Mouse (Mus musculus) E14TG2a.4 (cell line): ENCODE data around the gene Tigar.

Experiments
- H3K27me3 ChIP-seq: 2 replicates; pipeline ENCODE4 v1.6.1; 2014; ENCODE audit warnings: low read length, control low read depth; ENCODE audit not compliant: insufficient read depth
- H3K36me3 ChIP-seq: 2 replicates; pipeline ENCODE4 v1.6.1; 2014; ENCODE audit warnings: low read length, control low read depth; ENCODE audit not compliant: insufficient read depth
- H3K4me1 ChIP-seq: replicated peaks from 2 replicates; pipeline ENCODE4 v1.6.1; 2014; ENCODE audit warnings: low read depth, low read length, control low read depth
- H3K4me3 ChIP-seq: replicated peaks from 2 replicates; pipeline ENCODE4 v1.5.1; 2014; ENCODE audit warnings: mild to moderate bottlenecking, low read length
- H3K9me3 ChIP-seq: 2 replicates; pipeline ENCODE4 v1.6.1; 2014; ENCODE audit warnings: low read length, control low read depth
- CTCF ChIP-seq: conservative IDR thresholded peaks from 2 replicates; pipeline ENCODE4 v1.5.1; 2014; ENCODE audit warnings: low read length
- NANOG ChIP-seq: IDR thresholded peaks from 2 replicates; pipeline ENCODE4 v1.6.1; 2014; ENCODE audit warnings: borderline replicate concordance, low read length, mixed read lengths
- POU5F1 ChIP-seq: IDR thresholded peaks from 2 replicates; pipeline ENCODE4 v1.6.1; 2014; ENCODE audit warnings: low read length, borderline replicate concordance

The Tigar gene

DNA sequence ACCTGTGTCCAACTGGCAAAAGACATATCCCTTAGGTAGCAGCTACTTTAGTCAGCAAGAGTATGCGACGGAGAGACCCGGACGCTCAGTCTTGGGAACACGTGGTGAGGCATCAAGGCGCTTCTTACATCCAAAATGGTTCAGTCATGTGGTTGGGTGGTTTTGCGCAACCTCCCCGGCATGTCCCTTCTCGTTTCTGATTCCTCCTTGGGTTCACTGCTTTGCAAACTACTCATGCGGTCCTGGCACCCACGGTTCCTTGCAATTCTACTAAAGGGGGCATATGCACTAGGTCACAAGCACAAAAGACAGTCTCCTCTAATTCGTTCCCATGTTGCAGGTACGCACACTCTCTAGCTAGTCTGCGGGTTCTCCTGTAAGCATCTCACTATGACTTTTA is 20.3 kb upstream of the Tigar start:
- Histone ChIP-seq H3K36me3 (peaks cover 32% of the 10 kb centered on the region), H3K9me3 (no peaks in the 10 kb centered on the region), H3K27me3 (peaks cover 32% of the 10 kb centered on the region), H3K4me3 (peak overlapping the region; percentile 50; the same call in 1 of the 2 replicates), H3K4me1 (peaks cover 56% of the 10 kb centered on the region)
- TF ChIP-seq NANOG (no peak), CTCF (no peak), POU5F1 (no peak)

DNA sequence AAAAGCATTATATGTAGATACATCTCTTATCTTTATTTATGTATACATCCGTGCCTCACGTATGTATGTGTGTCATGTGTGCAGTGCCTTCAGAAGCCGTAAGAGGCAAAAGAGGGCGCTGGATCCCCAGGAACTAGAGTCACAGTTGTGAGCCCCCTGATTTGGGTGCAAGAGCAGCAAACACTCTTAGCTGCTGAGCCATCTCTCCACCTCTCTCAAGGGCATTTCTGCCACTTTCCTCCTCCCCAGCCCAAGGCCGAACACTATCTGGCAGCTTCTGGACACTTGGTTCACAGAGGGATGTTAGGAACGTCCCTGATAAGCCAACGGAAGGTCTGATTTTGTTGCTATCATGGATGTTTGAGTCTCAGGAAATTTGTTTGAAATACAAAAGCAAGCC is 14.1 kb upstream of the Tigar start:
- Histone ChIP-seq H3K4me1 (peaks cover 7% of the 10 kb centered on the region), H3K36me3 (peaks cover 16% of the 10 kb centered on the region), H3K9me3 (no peaks in the 10 kb centered on the region), H3K27me3 (peaks cover 31% of the 10 kb centered on the region), H3K4me3 (no peak overlapping the region)
- TF ChIP-seq NANOG = no peak
- TF ChIP-seq CTCF = no peak
- TF ChIP-seq POU5F1 = no peak

DNA sequence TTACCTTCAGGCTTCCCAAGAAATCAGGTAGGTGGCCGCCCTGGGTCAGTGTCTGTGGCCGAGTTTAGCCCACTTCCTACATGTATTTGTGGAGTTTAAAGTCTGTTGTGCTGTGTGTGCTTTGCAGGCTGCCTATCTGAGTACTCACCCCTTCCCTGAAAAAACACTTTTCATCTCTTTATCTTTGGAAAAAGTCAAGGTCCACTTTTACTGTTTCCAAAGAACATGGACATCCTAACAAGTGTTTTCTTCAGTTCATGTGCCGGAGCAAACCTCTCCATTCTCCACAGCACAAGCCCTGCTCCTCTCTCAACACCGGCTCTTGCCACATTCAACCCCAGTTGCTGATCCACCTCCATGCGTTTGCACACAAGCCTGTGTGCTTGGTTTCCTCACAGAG is 13.6 kb upstream of the Tigar start:
- H3K27me3 ChIP-seq = peaks cover 35% of the 10 kb centered on the region
- no peak for TF ChIP-seq POU5F1
- TF ChIP-seq CTCF = no peak
- TF ChIP-seq NANOG = no peak
- H3K9me3 ChIP-seq = no peaks in the 10 kb centered on the region
- H3K4me1 ChIP-seq = peaks cover 6% of the 10 kb centered on the region
- H3K36me3 ChIP-seq = peaks cover 12% of the 10 kb centered on the region
- H3K4me3 ChIP-seq = no peak overlapping the region

DNA sequence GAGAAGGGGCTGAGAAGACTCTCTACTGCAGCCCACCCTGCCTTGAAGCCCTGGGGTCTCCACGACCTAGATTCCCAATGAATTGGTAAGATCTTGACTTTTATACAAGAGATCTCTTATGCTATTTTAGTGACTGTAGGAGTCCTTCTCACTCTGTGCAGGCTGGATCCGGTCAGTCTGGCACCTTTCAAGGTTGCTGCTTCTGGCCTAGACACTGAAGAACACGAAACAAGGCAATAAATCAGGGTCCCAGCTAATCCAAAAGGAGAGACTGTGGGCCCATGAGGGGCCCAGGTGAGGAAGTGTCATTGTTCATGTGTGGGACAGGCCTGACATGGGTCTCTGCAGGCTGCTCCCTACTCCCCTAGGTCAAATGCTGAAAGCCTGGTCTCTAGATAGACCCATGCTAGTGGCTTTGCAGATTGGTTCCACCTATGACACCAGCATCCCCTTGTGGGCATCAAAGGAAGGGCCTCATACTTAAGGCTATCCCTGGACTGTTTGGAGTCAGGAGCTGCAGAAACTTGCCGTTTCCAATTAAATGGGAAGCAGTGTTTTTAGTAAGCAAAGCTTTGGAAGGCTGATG is 13.0 kb upstream of the Tigar start:
- Histone ChIP-seq H3K9me3 (no peaks in the 10 kb centered on the region), H3K4me1 (peaks cover 6% of the 10 kb centered on the region), H3K27me3 (peaks cover 35% of the 10 kb centered on the region), H3K4me3 (no peak overlapping the region), H3K36me3 (peaks cover 6% of the 10 kb centered on the region)
- peak; percentile 90 for TF ChIP-seq CTCF
- TF ChIP-seq POU5F1 = no peak

DNA sequence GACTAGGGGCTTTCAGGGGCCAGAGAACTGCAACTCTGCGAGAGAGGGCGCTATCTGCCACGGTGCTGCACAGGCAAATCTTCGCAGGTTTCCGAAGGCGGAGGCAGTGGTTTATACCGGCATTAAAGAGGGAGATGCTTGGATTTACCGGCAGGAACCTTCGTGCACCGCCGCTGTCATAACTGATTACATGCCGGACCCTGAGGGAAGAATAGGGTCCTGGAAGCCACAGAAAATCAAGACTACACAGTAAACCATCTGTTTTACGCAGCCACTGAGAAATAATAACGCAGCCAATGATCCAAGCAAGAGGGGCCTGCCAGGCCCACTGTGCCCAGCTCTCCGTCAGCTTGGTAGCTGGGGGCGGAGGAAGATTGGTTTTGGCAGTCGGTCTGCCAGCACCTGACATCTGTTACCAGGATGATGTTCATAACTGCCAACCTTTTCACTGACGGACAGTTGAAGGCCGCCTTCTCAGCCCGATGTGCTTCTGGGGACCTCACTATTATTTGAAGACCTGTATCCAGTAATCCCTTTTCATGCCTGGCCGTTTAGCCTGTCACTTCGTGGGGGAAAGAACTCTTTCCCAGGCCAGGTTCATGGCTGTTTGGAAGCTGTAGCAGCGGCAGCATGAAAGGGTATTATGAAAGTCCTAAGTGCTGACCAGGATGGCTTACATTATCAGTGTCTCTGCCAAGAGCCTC is 5.5 kb upstream of the Tigar start:
- H3K36me3 ChIP-seq = no peaks in the 10 kb centered on the region
- peak overlapping the region; percentile 29; the same call in 1 of the 2 replicates for H3K4me3 ChIP-seq
- H3K4me1 ChIP-seq = peaks cover 16% of the 10 kb centered on the region
- TF ChIP-seq NANOG (no peak), CTCF (peak; percentile 23; the same call in 1 of the 2 replicates), POU5F1 (no peak)
- H3K9me3 ChIP-seq = no peaks in the 10 kb centered on the region
- H3K27me3 ChIP-seq = peaks cover 42% of the 10 kb centered on the region

DNA sequence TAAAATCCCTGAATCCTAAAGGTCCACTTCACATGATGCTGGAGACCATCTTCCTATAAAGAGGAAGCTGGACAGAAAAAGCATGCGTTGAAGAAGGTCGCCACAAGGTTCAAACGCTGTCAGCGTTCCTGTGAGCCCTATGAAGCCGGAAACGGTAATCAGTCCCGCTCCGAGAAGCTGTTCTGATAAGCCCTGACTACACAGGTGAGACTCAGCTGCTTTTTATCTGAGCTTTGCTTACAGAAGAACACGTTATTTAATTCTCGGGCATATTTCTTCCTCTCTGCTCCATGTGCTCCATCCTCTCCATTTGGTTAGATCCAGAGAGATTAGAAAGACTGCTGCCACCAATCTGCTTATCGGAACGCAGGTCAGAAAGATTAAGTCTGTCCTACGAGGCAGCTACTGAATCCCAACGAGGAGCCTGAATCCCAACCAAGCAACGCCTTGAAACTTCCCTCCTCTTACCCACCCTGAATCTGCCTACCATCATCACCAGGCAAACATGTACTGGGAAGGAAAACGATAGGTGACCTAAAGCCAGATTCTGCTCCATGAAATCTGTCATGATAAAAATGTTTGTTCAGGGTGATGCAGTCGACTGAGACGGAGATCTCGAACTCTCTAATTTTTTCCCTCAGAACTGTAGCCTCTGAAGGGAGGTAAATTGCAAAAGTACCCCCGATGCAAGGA is 843 bp downstream of the Tigar start:
- TF ChIP-seq POU5F1 = no peak
- no peak for TF ChIP-seq NANOG
- no peak for TF ChIP-seq CTCF
- H3K4me3 ChIP-seq = peak overlapping the region; percentile 91

DNA sequence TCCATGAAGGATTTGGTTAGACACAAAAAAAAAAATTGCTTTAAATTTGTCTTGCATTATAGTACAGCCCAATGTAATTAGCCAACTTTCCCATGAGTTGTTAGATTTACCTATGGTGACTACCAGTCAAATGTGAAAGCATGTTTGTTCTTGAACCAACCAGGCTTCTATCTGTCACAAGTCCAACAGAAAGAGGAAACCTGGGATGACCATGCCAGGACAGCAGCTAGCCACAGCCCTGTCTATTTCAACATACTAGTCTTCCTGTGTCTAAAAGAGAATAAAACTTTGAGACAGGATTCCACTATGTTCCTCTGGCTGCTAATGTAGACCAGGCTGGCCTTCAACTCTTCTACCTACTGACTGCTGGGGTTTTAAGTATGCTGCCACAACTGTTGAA is 1.9 kb downstream of the Tigar start:
- TF ChIP-seq POU5F1 = no peak
- TF ChIP-seq CTCF = no peak
- no peak for TF ChIP-seq NANOG
- Histone ChIP-seq H3K4me1 (peaks cover 73% of the 10 kb centered on the region), H3K9me3 (no peaks in the 10 kb centered on the region), H3K36me3 (peaks cover 43% of the 10 kb centered on the region), H3K27me3 (0 out of 2 replicates have a peak, but pooled peaks cover 4% of the 10 kb centered on the region), H3K4me3 (peak overlapping the region; percentile 91)

More for the DNA sequence above, 843 bp downstream of the Tigar start:
- Histone ChIP-seq H3K9me3 (no peaks in the 10 kb centered on the region), H3K36me3 (peaks cover 33% of the 10 kb centered on the region), H3K4me1 (peaks cover 62% of the 10 kb centered on the region), H3K27me3 (0 out of 2 replicates have a peak, but pooled peaks cover 4% of the 10 kb centered on the region)

DNA sequence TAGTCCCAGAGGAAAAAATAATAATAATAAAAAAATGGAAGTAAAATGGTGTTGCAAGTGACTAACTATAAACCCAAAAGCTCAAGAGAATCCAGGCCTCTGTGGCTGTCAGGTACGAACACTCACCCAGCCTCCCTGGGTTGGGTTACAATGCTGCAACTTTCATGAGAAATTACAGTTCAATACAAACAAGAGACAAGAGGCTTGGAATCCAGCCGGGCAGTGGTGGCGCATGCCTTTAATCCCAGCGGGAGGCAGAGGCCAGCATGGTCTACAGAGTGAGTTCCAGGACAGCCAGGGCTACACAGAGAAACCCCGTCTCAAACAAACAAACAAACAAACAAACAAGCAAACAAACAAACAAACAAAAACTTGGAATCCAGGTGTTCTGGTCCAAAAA is 2.6 kb downstream of the Tigar start:
- no peaks in the 10 kb centered on the region for H3K9me3 ChIP-seq
- peaks cover 80% of the 10 kb centered on the region for H3K4me1 ChIP-seq
- peak overlapping the region; percentile 45 for H3K4me3 ChIP-seq
- H3K36me3 ChIP-seq = peaks cover 50% of the 10 kb centered on the region
- no peak for TF ChIP-seq CTCF
- no peak for TF ChIP-seq POU5F1
- TF ChIP-seq NANOG = no peak
- H3K27me3 ChIP-seq = 0 out of 2 replicates have a peak, but pooled peaks cover 4% of the 10 kb centered on the region
